Mouse (Mus musculus) embryonic facial prominence, embryonic 12.5 days (tissue): Measurements from ENCODE around the gene Mfsd6. TPM values are rescaled to one million over a fixed set of nuclear protein-coding genes. Genes with fewer than 3 reads are reported as not detected.

Experiments used
- ATAC-seq: fragments of 200-750 bp; cut with Nextera tagmentation; 2 replicates; pipeline ENCODE4 v1.8.0; 2017; ENCODE audit not compliant: insufficient number of reproducible peaks, insufficient read depth, low FRiP score, low TSS enrichment
- H3K27ac ChIP-seq: fragments of 300-500 bp; sonication (generic); 2 replicates; pipeline ENCODE4 v1.5.1; 2016; ENCODE audit warnings: mild to moderate bottlenecking
- H3K27me3 ChIP-seq: fragments of 300-500 bp; sonication (generic); 2 replicates; pipeline ENCODE4 v1.6.1; 2016; ENCODE audit warnings: mild to moderate bottlenecking, moderate library complexity
- H3K36me3 ChIP-seq: fragments of 300-500 bp; sonication (generic); 2 replicates; pipeline ENCODE4 v1.6.1; 2016; ENCODE audit warnings: mild to moderate bottlenecking
- H3K4me1 ChIP-seq: fragments of 300-500 bp; sonication (generic); 2 replicates; pipeline ENCODE4 v1.6.1; 2016
- H3K4me2 ChIP-seq: fragments of 300-500 bp; sonication (generic); replicated peaks from 2 replicates; pipeline ENCODE4 v1.6.1; 2016; ENCODE audit warnings: mild to moderate bottlenecking, moderate library complexity
- H3K4me3 ChIP-seq: fragments of 300-500 bp; sonication (generic); 2 replicates; pipeline ENCODE4 v1.5.1; 2016; ENCODE audit warnings: mild to moderate bottlenecking
- H3K9ac ChIP-seq: fragments of 300-500 bp; sonication (generic); 2 replicates; pipeline ENCODE4 v1.6.1; 2016; ENCODE audit warnings: mild to moderate bottlenecking, moderate library complexity
- H3K9me3 ChIP-seq: fragments of 300-500 bp; sonication (generic); 2 replicates; pipeline ENCODE4 v1.6.1; 2016; ENCODE audit warnings: mild to moderate bottlenecking, moderate library complexity
- WGBS: fragments of 180-500 bp; shearing (Covaris S2); methylation state at CpG from one replicate; pipeline ENCODE4 v1.1.7; 2016; 5-methylcytosine and 5-hydroxymethylcytosine counted together
- polyA plus RNA-seq: library from polyadenylated mRNA; unstranded; fragments of >200 nt; fragmentation: Nextera tagmentation; extraction: Ambion mirVana; gene quantifications from 2 replicates; pipeline ENCODE4 v1.2.1, GENCODE M21; 2016

Mfsd6 gene
- 1.6 and 1.7 TPM in 2 replicates for polyA plus RNA-seq

GRCm38 (mm10) chr1:52727056-52727900 lies at the start of gene Mfsd6:
Gene Mfsd6 (minus strand): TSS chr1:52727462.
- 0 out of 2 replicates have a peak within 1 kb of the TSS, but pooled peaks have one; percentile 1 for H3K27ac ChIP-seq
- H3K4me3 ChIP-seq = peak within 1 kb of the TSS; percentile 74
- peak within 1 kb of the TSS; percentile 98 for H3K4me2 ChIP-seq
- no peaks in the 10 kb centered on the region for H3K36me3 ChIP-seq
- 1% methylated on average over 57 of the region's 63 CpGs for WGBS
- 0 out of 2 replicates have a peak, but pooled peaks cover 6% of the 10 kb centered on the region for H3K4me1 ChIP-seq
- H3K9me3 ChIP-seq = no peaks in the 10 kb centered on the region
- peak; percentile 65; the same call in 1 of the 2 replicates for ATAC-seq
- H3K9ac ChIP-seq = peak within 1 kb of the TSS; percentile 57
- H3K27me3 ChIP-seq = peaks cover 32% of the 10 kb centered on the region

- Histone ChIP-seq H3K36me3 (no peaks in the 10 kb centered on the region), H3K4me3 (no peak overlapping the region), H3K27me3 (no peaks in the 10 kb centered on the region), H3K9me3 (no peaks in the 10 kb centered on the region), H3K27ac (no peak overlapping the region), H3K9ac (no peak overlapping the region), H3K4me2 (no peak overlapping the region), H3K4me1 (no peaks in the 10 kb centered on the region)
- ATAC-seq = no peak
- WGBS = 71% methylated on average over 7 of the region's 7 CpGs
Observed at GRCm38 (mm10) chr1:52765176-52766111, 38.2 kb upstream of the Mfsd6 start.

- no peaks in the 10 kb centered on the region for H3K27me3 ChIP-seq
- no peak overlapping the region for H3K27ac ChIP-seq
- no peak overlapping the region for H3K9ac ChIP-seq
- WGBS = 69% methylated on average over 4 of the region's 4 CpGs
- peak; percentile 22; the same call in 1 of the 2 replicates for ATAC-seq
- no peaks in the 10 kb centered on the region for H3K4me1 ChIP-seq
- H3K4me3 ChIP-seq = no peak overlapping the region
- H3K9me3 ChIP-seq = no peaks in the 10 kb centered on the region
- no peaks in the 10 kb centered on the region for H3K36me3 ChIP-seq
- H3K4me2 ChIP-seq = no peak overlapping the region
Observed at GRCm38 (mm10) chr1:52763894-52764809, 36.9 kb upstream of the Mfsd6 start.

GRCm38 (mm10) chr1:52758174-52758573 lies 30.9 kb upstream of the Mfsd6 start:
- Histone ChIP-seq H3K4me1 (no peaks in the 10 kb centered on the region), H3K4me3 (no peak overlapping the region), H3K4me2 (no peak overlapping the region), H3K36me3 (no peaks in the 10 kb centered on the region), H3K9ac (no peak overlapping the region), H3K27ac (no peak overlapping the region), H3K9me3 (no peaks in the 10 kb centered on the region), H3K27me3 (no peaks in the 10 kb centered on the region)
- ATAC-seq = no peak
- 81% methylated on average over 1 of the region's 1 CpGs for WGBS

- H3K4me2 ChIP-seq = no peak overlapping the region
- no peak overlapping the region for H3K27ac ChIP-seq
- H3K27me3 ChIP-seq = no peaks in the 10 kb centered on the region
- no peaks in the 10 kb centered on the region for H3K36me3 ChIP-seq
- H3K9me3 ChIP-seq = no peaks in the 10 kb centered on the region
- ATAC-seq = no peak
- no peaks in the 10 kb centered on the region for H3K4me1 ChIP-seq
- 83% methylated on average over 1 of the region's 1 CpGs for WGBS
- no peak overlapping the region for H3K9ac ChIP-seq
- no peak overlapping the region for H3K4me3 ChIP-seq
Observed at GRCm38 (mm10) chr1:52754331-52754730, 27.1 kb upstream of the Mfsd6 start.

GRCm38 (mm10) chr1:52753828-52754227 lies 26.6 kb upstream of the Mfsd6 start:
- no peak for ATAC-seq

GRCm38 (mm10) chr1:52752706-52753105 lies 25.4 kb upstream of the Mfsd6 start:
- no peaks in the 10 kb centered on the region for H3K27me3 ChIP-seq
- H3K9me3 ChIP-seq = no peaks in the 10 kb centered on the region
- H3K9ac ChIP-seq = no peak overlapping the region
- H3K4me1 ChIP-seq = no peaks in the 10 kb centered on the region
- WGBS = 58% methylated on average over 3 of the region's 3 CpGs
- no peak for ATAC-seq
- no peak overlapping the region for H3K4me2 ChIP-seq
- H3K36me3 ChIP-seq = no peaks in the 10 kb centered on the region
- no peak overlapping the region for H3K27ac ChIP-seq
- no peak overlapping the region for H3K4me3 ChIP-seq

More at GRCm38 (mm10) chr1:52753828-52754227, 26.6 kb upstream of the Mfsd6 start:
- no peak overlapping the region for H3K4me3 ChIP-seq
- no peak overlapping the region for H3K9ac ChIP-seq
- no peaks in the 10 kb centered on the region for H3K36me3 ChIP-seq
- H3K27me3 ChIP-seq = no peaks in the 10 kb centered on the region
- H3K9me3 ChIP-seq = no peaks in the 10 kb centered on the region
- H3K27ac ChIP-seq = no peak overlapping the region
- whole genome bisulfite sequencing = 87% methylated on average over 2 of the region's 2 CpGs
- H3K4me2 ChIP-seq = no peak overlapping the region
- no peaks in the 10 kb centered on the region for H3K4me1 ChIP-seq

- no peak overlapping the region for H3K9ac ChIP-seq
- H3K27ac ChIP-seq = no peak overlapping the region
- H3K4me3 ChIP-seq = no peak overlapping the region
- no peaks in the 10 kb centered on the region for H3K4me1 ChIP-seq
- 78% methylated on average over 1 of the region's 1 CpGs for WGBS
- H3K9me3 ChIP-seq = no peaks in the 10 kb centered on the region
- H3K36me3 ChIP-seq = no peaks in the 10 kb centered on the region
- H3K27me3 ChIP-seq = no peaks in the 10 kb centered on the region
- no peak overlapping the region for H3K4me2 ChIP-seq
- ATAC-seq = no peak
Observed at GRCm38 (mm10) chr1:52751634-52752033, 24.4 kb upstream of the Mfsd6 start.

- Histone ChIP-seq H3K4me2 (no peak overlapping the region), H3K36me3 (no peaks in the 10 kb centered on the region), H3K27ac (no peak overlapping the region), H3K27me3 (no peaks in the 10 kb centered on the region), H3K9me3 (no peaks in the 10 kb centered on the region), H3K4me3 (no peak overlapping the region), H3K4me1 (no peaks in the 10 kb centered on the region), H3K9ac (no peak overlapping the region)
- 76% methylated on average over 1 of the region's 1 CpGs for WGBS
- ATAC-seq = no peak
Observed at GRCm38 (mm10) chr1:52749978-52750377, 22.7 kb upstream of the Mfsd6 start.

GRCm38 (mm10) chr1:52748260-52748659 lies 21.0 kb upstream of the Mfsd6 start:
- H3K4me1 ChIP-seq = no peaks in the 10 kb centered on the region
- no peak for ATAC-seq
- no peak overlapping the region for H3K4me2 ChIP-seq
- no peaks in the 10 kb centered on the region for H3K36me3 ChIP-seq
- no peak overlapping the region for H3K27ac ChIP-seq
- WGBS = 24% methylated on average over 3 of the region's 3 CpGs
- H3K9ac ChIP-seq = no peak overlapping the region
- no peaks in the 10 kb centered on the region for H3K27me3 ChIP-seq
- no peaks in the 10 kb centered on the region for H3K9me3 ChIP-seq
- H3K4me3 ChIP-seq = no peak overlapping the region

- 72% methylated on average over 5 of the region's 5 CpGs for WGBS
- Histone ChIP-seq H3K9ac (no peak overlapping the region), H3K36me3 (no peaks in the 10 kb centered on the region), H3K4me2 (no peak overlapping the region), H3K4me3 (no peak overlapping the region), H3K27me3 (no peaks in the 10 kb centered on the region), H3K27ac (no peak overlapping the region), H3K4me1 (no peaks in the 10 kb centered on the region), H3K9me3 (no peaks in the 10 kb centered on the region)
- ATAC-seq = 0 out of 2 replicates have a peak, but pooled peaks have one; percentile 15
Observed at GRCm38 (mm10) chr1:52742567-52742966, 15.3 kb upstream of the Mfsd6 start.
